In genomic region chrX:56649549-56650354, GRCm38 (mm10) we compare ENCODE assay signal across 9 mouse cellular contexts. TPM values are rescaled to one million over a fixed set of nuclear protein-coding genes. Genes with fewer than 3 reads are reported as not detected.
DNase-seq lines count a peak whose midpoint lies in the region; ATAC-seq and TF ChIP-seq lines count a peak whose summit lies in the region.
"Had no signal": no experiment of that assay in that cellular context is flagged by ENCODE, and none has a peak within 500 bp of the region (broad histone marks: within the 10 kb centered on the region; RNA-seq: fewer than 3 reads in every experiment).

No protein-coding gene starts in this region.

- no peak overlapping the region for H3K4me2 ChIP-seq in limb, embryonic 14.5 days (replicated peaks; ENCODE audit: low read depth, low read length, severe bottlenecking)
- H3K4me2 ChIP-seq: limb, embryonic 15.5 days had no signal

- no peak; the same call in 1 of the 2 replicates for ATAC-seq in limb, embryonic 14.5 days (ENCODE audit: low FRiP score, low read depth)

- H3K36me3 ChIP-seq in limb, embryonic 14.5 days (ENCODE audit: control insufficient read depth, insufficient read depth, low read length): peaks cover 2% of the 10 kb centered on the region; the same call in 1 of the 2 replicates
- H3K36me3 ChIP-seq in limb, embryonic 10.5 days: no peaks in the 10 kb centered on the region
- H3K36me3 ChIP-seq: limb, embryonic 15.5 days had no signal

- H3K27ac ChIP-seq in limb, embryonic 14.5 days (replicated peaks; ENCODE audit: low read depth, low read length): no peak overlapping the region
- no peak overlapping the region for H3K27ac ChIP-seq in limb, embryonic 10.5 days
- H3K27ac ChIP-seq: limb, embryonic 15.5 days had no signal

- H3K4me3 ChIP-seq in limb, embryonic 14.5 days (replicated peaks; ENCODE audit: low read length): no peak overlapping the region
- H3K4me3 ChIP-seq in limb, embryonic 10.5 days: no peak overlapping the region
- H3K4me3 ChIP-seq: limb, embryonic 15.5 days had no signal

- no peak overlapping the region for H3K9ac ChIP-seq in limb, embryonic 14.5 days (ENCODE audit: low read depth, low read length, severe bottlenecking)
- H3K9ac ChIP-seq: limb, embryonic 15.5 days had no signal

- no peaks in the 10 kb centered on the region for H3K9me3 ChIP-seq in limb, embryonic 14.5 days (ENCODE audit: control insufficient read depth, low read length)
- no peaks in the 10 kb centered on the region for H3K9me3 ChIP-seq in limb, embryonic 10.5 days (replicated peaks)
- H3K9me3 ChIP-seq: limb, embryonic 15.5 days had no signal

- H3K27me3 ChIP-seq in limb, embryonic 14.5 days (ENCODE audit: control insufficient read depth, insufficient read depth, low read length): no peaks in the 10 kb centered on the region
- H3K27me3 ChIP-seq in limb, embryonic 10.5 days (ENCODE audit: low read depth, poor library complexity, severe bottlenecking): no peaks in the 10 kb centered on the region
- H3K27me3 ChIP-seq: limb, embryonic 15.5 days had no signal

- TF ChIP-seq POLR2A in limb, embryonic 14.5 days (IDR thresholded peaks at IDR 0.05; ENCODE audit: borderline replicate concordance, extremely low read depth, insufficient read depth, insufficient read length): no peak

- no peaks in the 10 kb centered on the region for H3K4me1 ChIP-seq in limb, embryonic 14.5 days (ENCODE audit: control insufficient read depth, insufficient read depth, low read length)
- no peaks in the 10 kb centered on the region for H3K4me1 ChIP-seq in limb, embryonic 10.5 days
- H3K4me1 ChIP-seq: limb, embryonic 15.5 days had no signal

- 60% methylated on average over 7 of the region's 7 CpGs for whole genome bisulfite sequencing in limb, embryonic 14.5 days
- WGBS in limb, embryonic 10.5 days: 71% methylated on average over 7 of the region's 7 CpGs

- peak; percentile 14 for DNase-seq in cerebellum, adult 8-10 months
- DNase-seq in cerebellum, adult 18-20 months: no peak
- peak; percentile 64 for DNase-seq in limb, embryonic 14.5 days (ENCODE audit: low spot score)
- DNase-seq in limb, embryonic 10.5 days (ENCODE audit: low spot score): no peak
- DNase-seq in embryo, embryonic 11.5 days (ENCODE audit: low read depth, low spot score): peak; percentile 16
- DNase-seq in naive thymus-derived CD4-positive, alpha-beta T cell, adult 2 months (ENCODE audit: low read depth): peak; percentile 7
- DNase-seq in spleen, postnatal 4 days (ENCODE audit: low spot score in 2 of 2): no peak
- DNase-seq in cerebellum, postnatal 36 days: no peak

RNA-seq across cellular contexts. Expression of gene Slc9a6, which starts 40.2 kb away (rescaled TPM):
- 16.1 and 17.0 TPM in 2 replicates for polyA plus RNA-seq in limb, embryonic 14.5 days (2012; rRNA removed)
- 11.8 and 13.1 TPM in 2 replicates for polyA plus RNA-seq in limb, embryonic 14.5 days (2014; fragmentation: Nextera tagmentation; extraction: Ambion mirVana)
- polyA plus RNA-seq in limb, embryonic 10.5 days (2016; fragmentation: Nextera tagmentation; extraction: Ambion mirVana): 7.5 and 10.6 TPM in 2 replicates

RNA-seq across cellular contexts. Expression of gene Mmgt1, which starts 51.9 kb away (rescaled TPM):
- 17.6 and 17.9 TPM in 2 replicates for polyA plus RNA-seq in limb, embryonic 14.5 days (2012; rRNA removed)
- 21.1 and 24.1 TPM in 2 replicates for polyA plus RNA-seq in limb, embryonic 14.5 days (2014; fragmentation: Nextera tagmentation; extraction: Ambion mirVana)
- polyA plus RNA-seq in limb, embryonic 10.5 days (2016; fragmentation: Nextera tagmentation; extraction: Ambion mirVana): 35.5 and 38.7 TPM in 2 replicates

Comparison
In these comparisons a context has a peak if more than half of its experiments do, and no peak if none do; other contexts are left out.
1. DNase-seq: peak in cerebellum, adult 8-10 months (single experiment), limb, embryonic 14.5 days (single experiment), embryo, embryonic 11.5 days (single experiment) and naive thymus-derived CD4-positive, alpha-beta T cell, adult 2 months (single experiment); none in cerebellum, adult 18-20 months (0 of 2), limb, embryonic 10.5 days (single experiment), spleen, postnatal 4 days (0 of 2) and cerebellum, postnatal 36 days (0 of 2).